Mouse (Mus musculus): Measurements from ENCODE around the gene Kcnt2.

DNA sequence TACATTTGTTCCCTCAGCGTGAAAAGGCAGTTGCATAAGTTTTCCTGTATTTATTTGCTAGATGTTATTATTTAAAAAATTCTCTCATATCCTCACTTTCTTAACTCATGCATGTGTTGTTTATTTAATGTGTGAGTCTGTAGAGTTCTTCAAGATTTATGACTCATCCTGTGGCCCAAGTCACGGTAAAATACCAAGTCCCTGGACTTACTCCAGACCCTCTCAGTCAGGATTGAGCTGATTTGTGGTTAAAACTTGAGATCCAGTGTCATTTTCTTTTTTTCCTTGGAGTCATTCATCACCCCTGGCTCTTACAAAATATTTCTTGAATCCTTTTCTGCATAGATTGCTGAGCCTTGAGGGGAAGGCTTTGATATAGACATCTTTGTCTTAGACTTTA, 60.4 kb downstream of the Kcnt2 start:
- TF ChIP-seq CTCF (IDR thresholded peaks at IDR 0.05; ENCODE audit: borderline replicate concordance, extremely low read depth, insufficient read depth, insufficient read length) (no peak), POLR2A (IDR thresholded peaks at IDR 0.05; ENCODE audit: borderline replicate concordance, extremely low read depth, insufficient read depth, insufficient read length, poor library complexity, severe bottlenecking) (no peak)

Measured in brain, embryonic 14.5 days (tissue).